In genomic region chr9:121075246-121075645, GRCm38 (mm10) we compare ENCODE assay signal across 13 mouse cellular contexts.
DNase-seq lines count a peak whose midpoint lies in the region; ATAC-seq lines count a peak whose summit lies in the region.
"Had no signal": no experiment of that assay in that cellular context is flagged by ENCODE, and none has a peak within 500 bp of the region (broad histone marks: within the 10 kb centered on the region; RNA-seq: fewer than 3 reads in every experiment).

No protein-coding gene starts in this region.

- ATAC-seq in cerebellum, adult (ENCODE audit: insufficient number of reproducible peaks, low FRiP score, low TSS enrichment): no peak

- peak; percentile 46 for DNase-seq in cerebellum, adult 9-10 months
- peak; percentile 62 to 84 for DNase-seq in layer of hippocampus, adult 18-20 months (ENCODE audit: low spot score in 2 of 2)
- DNase-seq in left cerebral cortex, adult 9 months (ENCODE audit: low spot score in 2 of 2): peak; percentile 60 to 92
- peak; percentile 84 to 88 for DNase-seq in right cerebral cortex, postnatal 36 days (ENCODE audit: low spot score in 2 of 2)
- no peak for DNase-seq in lung, postnatal 36 days
- DNase-seq in spleen, postnatal 36 days (ENCODE audit: low spot score in 2 of 2): no peak
- no peak for DNase-seq in thymus, postnatal 4 days
- DNase-seq: adrenal gland, adult 2 months; gastrocnemius, postnatal 25 days; kidney, postnatal 4 days; lung, adult 2 months; thymus, adult 2 months had no signal

Comparison
In these comparisons a context has a peak if more than half of its experiments do, and no peak if none do; other contexts are left out.
1. DNase-seq: peak in cerebellum, adult 9-10 months (single experiment), layer of hippocampus, adult 18-20 months (2 of 2), left cerebral cortex, adult 9 months (2 of 2) and right cerebral cortex, postnatal 36 days (2 of 2); none in lung, postnatal 36 days (single experiment), spleen, postnatal 36 days (0 of 2) and thymus, postnatal 4 days (single experiment).